Mouse (Mus musculus): ENCODE results near the gene Pdzd8.

Gene Pdzd8

DNA sequence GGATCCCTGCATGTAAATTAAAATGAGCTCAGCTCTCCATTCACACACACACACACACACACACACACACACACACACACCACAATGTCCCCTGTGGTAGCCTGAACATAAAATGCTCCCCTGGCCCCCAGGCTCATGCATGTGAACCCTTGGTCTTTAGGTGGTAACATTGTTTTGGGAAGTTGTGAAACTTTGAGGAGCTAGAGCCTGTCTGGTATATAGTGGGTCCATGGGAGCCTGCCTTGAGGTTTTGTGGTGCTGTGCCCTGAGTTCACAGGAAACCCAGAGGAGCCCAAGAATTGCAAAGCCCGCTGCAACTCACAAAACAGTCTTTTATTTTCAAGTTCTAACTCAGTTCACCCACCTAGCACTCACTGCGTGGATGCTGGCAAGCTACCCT, 92.9 kb downstream of the Pdzd8 start:
- POLR2A ChIA-PET, result interaction anchor here in 1 of 4 experiments (1.2 kb wide), 1 partner anchor 8 kb away, joined by 3 read pairs; the partner anchor contains the start of gene Slc18a2

DNA sequence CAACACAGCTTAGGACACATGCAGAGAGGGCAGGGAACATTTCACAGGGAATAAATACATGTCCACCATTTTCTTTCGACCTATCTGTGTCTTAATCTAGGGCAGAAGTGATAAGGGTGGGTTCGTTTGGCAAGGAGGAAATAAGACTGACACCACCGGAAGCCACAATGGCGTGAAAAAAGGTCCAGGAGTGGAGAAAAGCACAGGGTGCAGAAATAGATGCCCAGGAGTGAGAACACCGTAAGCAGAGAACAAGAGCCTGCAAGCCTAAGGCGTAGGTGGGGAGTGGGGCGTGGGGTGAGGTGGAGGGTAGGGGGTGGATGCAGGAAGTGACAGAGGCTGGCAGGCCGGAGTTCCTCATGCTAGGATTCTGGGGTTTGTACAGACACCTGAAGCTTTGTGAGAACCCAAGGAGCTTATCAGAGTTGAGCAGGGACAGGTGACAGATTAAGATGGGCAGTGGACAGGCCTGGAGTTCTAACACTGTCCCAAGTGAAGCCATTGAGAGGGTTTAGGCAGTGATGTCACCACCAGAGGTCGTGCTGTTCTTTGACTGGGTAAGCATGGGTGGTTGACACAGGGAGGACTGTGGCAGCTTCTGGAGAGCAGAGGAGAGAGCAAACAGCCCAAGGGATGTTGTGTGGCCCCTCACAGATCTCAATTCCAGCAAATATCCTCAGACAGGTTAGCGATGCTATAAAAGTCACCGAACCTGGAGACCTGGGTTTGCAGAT, 96.9 kb downstream of the Pdzd8 start:
- CTCF ChIA-PET, result interaction anchor here in 2 of 4 experiments (1.6 to 2.5 kb wide), 1 partner anchor 9 kb away, joined by 5 to 11 read pairs; no protein-coding TSS in a partner anchor
- POLR2A ChIA-PET, result no interaction called here

More for the DNA sequence above, 92.9 kb downstream of the Pdzd8 start:
- CTCF ChIA-PET, result no interaction called here

DNA sequence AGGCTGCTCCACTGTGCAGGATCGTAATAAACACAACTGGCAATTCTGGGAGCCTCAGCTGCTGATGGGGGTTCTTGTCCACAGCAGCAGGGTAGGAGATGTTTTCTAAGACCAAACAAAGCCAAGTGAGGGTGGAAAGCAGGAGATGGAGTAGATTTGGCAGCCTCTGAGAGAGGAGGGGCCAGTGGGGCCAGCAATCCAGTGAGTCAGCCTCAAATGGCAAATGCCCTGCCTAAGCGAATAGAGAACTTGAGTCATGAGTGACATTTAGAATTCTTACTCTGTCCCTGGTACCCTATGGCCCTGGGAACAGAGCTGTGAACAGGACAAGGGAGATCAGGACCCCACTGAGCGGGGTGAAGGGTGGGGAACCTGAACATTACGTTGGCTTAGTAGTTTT, 97.4 kb downstream of the Pdzd8 start:
- ChIA-PET POLR2A (no interaction called here), CTCF (interaction anchor here in 3 of 4 experiments (1.5 to 2.5 kb wide), 2 partner anchors 9 kb away, joined by 5 to 11 read pairs (median 7); no protein-coding TSS in a partner anchor)
